Mouse (Mus musculus): ENCODE measurements at regions not wholly inside any gene's neighbourhood (a gene's known extent, or its start where the extent isn't known, plus 50 kb on each side); places are given as distances from the start of the nearest gene placed in this dataset.

GRCm38 (mm10) chr3:60934492-60934891 lies 68.1 kb upstream of the P2ry1 start:
- ATAC-seq (ENCODE audit: insufficient number of reproducible peaks, insufficient read depth, low FRiP score, low TSS enrichment, low read depth), result no peak
- WGBS, result 94% methylated on average over 1 of the region's 1 CpGs
- no peaks in the 10 kb centered on the region for H3K36me3 ChIP-seq
- no peak overlapping the region for H3K27ac ChIP-seq
- no peaks in the 10 kb centered on the region for H3K4me1 ChIP-seq
- no peaks in the 10 kb centered on the region for H3K27me3 ChIP-seq
- H3K9ac ChIP-seq, result no peak overlapping the region
- no peaks in the 10 kb centered on the region for H3K9me3 ChIP-seq
- no peak overlapping the region for H3K4me3 ChIP-seq
- H3K4me2 ChIP-seq, result no peak overlapping the region

- no peak for ATAC-seq (ENCODE audit: insufficient number of reproducible peaks, insufficient read depth, low FRiP score, low TSS enrichment, low read depth)
- WGBS, result 73% methylated on average over 2 of the region's 2 CpGs
Measured at GRCm38 (mm10) chr3:60941451-60941850, 61.1 kb upstream of the P2ry1 start.

GRCm38 (mm10) chr3:60948897-60949296 lies 53.7 kb upstream of the P2ry1 start:
- Histone ChIP-seq H3K4me3 (no peak overlapping the region), H3K4me2 (no peak overlapping the region), H3K27me3 (no peaks in the 10 kb centered on the region), H3K27ac (no peak overlapping the region), H3K36me3 (no peaks in the 10 kb centered on the region), H3K9ac (no peak overlapping the region), H3K4me1 (no peaks in the 10 kb centered on the region), H3K9me3 (no peaks in the 10 kb centered on the region)
- no peak for ATAC-seq (ENCODE audit: insufficient number of reproducible peaks, insufficient read depth, low FRiP score, low TSS enrichment, low read depth)
- WGBS, result 79% methylated on average over 4 of the region's 4 CpGs

More at GRCm38 (mm10) chr3:60941451-60941850, 61.1 kb upstream of the P2ry1 start:
- no peaks in the 10 kb centered on the region for H3K9me3 ChIP-seq
- H3K4me2 ChIP-seq, result no peak overlapping the region
- no peak overlapping the region for H3K4me3 ChIP-seq
- H3K9ac ChIP-seq, result no peak overlapping the region
- no peaks in the 10 kb centered on the region for H3K36me3 ChIP-seq
- no peaks in the 10 kb centered on the region for H3K4me1 ChIP-seq
- H3K27me3 ChIP-seq, result no peaks in the 10 kb centered on the region
- no peak overlapping the region for H3K27ac ChIP-seq

Data from embryonic facial prominence, embryonic 13.5 days (tissue).